Mouse (Mus musculus): ENCODE results near the gene Slc35b2. TPM values are rescaled to one million over a fixed set of nuclear protein-coding genes. Genes with fewer than 3 reads are reported as not detected.

The Slc35b2 gene
- polyA plus RNA-seq, 1 experiment from 2014 or later, result 96.2 TPM

DNA sequence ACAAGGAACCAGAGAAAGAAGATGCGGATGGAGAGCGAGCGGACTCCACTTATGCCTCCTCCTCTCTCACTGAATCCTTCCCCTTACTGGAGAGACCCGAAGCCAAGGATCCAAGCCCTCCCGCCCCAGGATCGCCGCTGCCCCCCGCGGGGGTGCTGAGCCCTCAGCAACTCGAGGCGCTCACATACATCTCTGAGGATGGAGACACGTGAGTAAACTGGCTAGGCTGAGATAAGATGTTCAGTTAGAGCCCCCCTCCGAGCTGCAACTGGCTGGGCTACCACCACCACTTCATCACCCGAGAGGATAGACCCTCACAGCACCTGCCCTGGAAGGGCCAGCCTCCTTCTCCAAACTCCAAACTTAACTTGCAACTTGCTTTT, 7.6 kb upstream of the Slc35b2 start:
- Histone ChIP-seq H3K9ac (ENCODE audit: low read depth, low read length) (peak overlapping the region; percentile 68), H3K4me1 (ENCODE audit: control insufficient read depth, insufficient read depth, low read depth, low read length) (peaks cover 15% of the 10 kb centered on the region), H3K4me2 (ENCODE audit: low read length) (peak overlapping the region; percentile 89), H3K27ac (ENCODE audit: low read depth, low read length) (no peak overlapping the region), H3K27me3 (replicated peaks; ENCODE audit: control insufficient read depth, insufficient read depth, low read length) (peaks cover 2% of the 10 kb centered on the region), H3K36me3 (ENCODE audit: control insufficient read depth, insufficient read depth, low read length) (no peaks in the 10 kb centered on the region), H3K4me3 (ENCODE audit: low read length) (peak overlapping the region; percentile 74), H3K9me3 (ENCODE audit: control insufficient read depth, low read length) (no peaks in the 10 kb centered on the region)
- ATAC-seq, result no peak
- 1% methylated on average over 14 of the region's 14 CpGs for WGBS

- Histone ChIP-seq H3K4me1 (ENCODE audit: control insufficient read depth, insufficient read depth, low read depth, low read length) (peaks cover 15% of the 10 kb centered on the region), H3K4me2 (ENCODE audit: low read length) (peak overlapping the region; percentile 89), H3K36me3 (ENCODE audit: control insufficient read depth, insufficient read depth, low read length) (no peaks in the 10 kb centered on the region), H3K4me3 (ENCODE audit: low read length) (peak overlapping the region; percentile 74), H3K27me3 (replicated peaks; ENCODE audit: control insufficient read depth, insufficient read depth, low read length) (peaks cover 2% of the 10 kb centered on the region), H3K9me3 (ENCODE audit: control insufficient read depth, low read length) (no peaks in the 10 kb centered on the region), H3K9ac (ENCODE audit: low read depth, low read length) (peak overlapping the region; percentile 68; the same call in 1 of the 2 replicates), H3K27ac (ENCODE audit: low read depth, low read length) (no peak overlapping the region)
- ATAC-seq, result no peak
- WGBS, result 75% methylated on average over 3 of the region's 3 CpGs
Observed at GRCm38 (mm10) chr17:45556514-45557245, 7.0 kb upstream of the Slc35b2 start.

DNA sequence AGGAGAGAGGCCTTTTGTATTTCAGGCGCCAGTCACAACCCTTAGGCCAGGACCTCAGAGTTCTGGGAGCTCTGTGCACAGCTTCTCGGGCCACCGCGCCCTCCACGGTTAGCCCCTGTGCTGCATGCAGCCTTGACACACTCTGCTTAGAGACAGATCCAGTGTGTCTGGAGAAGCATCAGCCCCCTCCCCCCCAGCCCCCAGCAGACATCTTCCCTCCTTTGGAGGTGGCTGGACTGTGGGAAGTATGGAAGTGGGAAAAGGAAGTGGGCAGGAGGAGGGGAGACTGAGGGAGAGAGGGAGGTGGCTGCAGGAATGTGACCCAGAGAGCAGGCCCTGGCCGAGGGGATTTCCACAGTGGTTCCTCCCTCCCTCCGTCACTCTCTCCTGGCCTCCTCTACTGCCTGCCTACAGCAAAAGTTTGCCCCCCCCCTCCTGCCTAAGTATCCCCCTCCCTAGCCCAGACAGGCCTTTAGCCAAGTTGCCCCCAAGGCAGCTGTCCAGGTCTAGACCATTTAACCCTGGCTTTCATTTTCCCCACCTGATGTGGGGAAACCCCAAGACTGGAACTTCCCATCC, 6.3 kb upstream of the Slc35b2 start:
- Histone ChIP-seq H3K4me2 (ENCODE audit: low read length) (no peak overlapping the region; the same call in 1 of the 2 replicates), H3K9ac (ENCODE audit: low read depth, low read length) (no peak overlapping the region; the same call in none of the 2 replicates), H3K27me3 (replicated peaks; ENCODE audit: control insufficient read depth, insufficient read depth, low read length) (peaks cover 2% of the 10 kb centered on the region), H3K4me1 (ENCODE audit: control insufficient read depth, insufficient read depth, low read depth, low read length) (peaks cover 11% of the 10 kb centered on the region), H3K9me3 (ENCODE audit: control insufficient read depth, low read length) (no peaks in the 10 kb centered on the region), H3K36me3 (ENCODE audit: control insufficient read depth, insufficient read depth, low read length) (no peaks in the 10 kb centered on the region), H3K4me3 (ENCODE audit: low read length) (no peak overlapping the region), H3K27ac (ENCODE audit: low read depth, low read length) (no peak overlapping the region)
- ATAC-seq, result no peak
- 69% methylated on average over 6 of the region's 7 CpGs for WGBS

- Histone ChIP-seq H3K27me3 (replicated peaks; ENCODE audit: control insufficient read depth, insufficient read depth, low read length) (peaks cover 2% of the 10 kb centered on the region), H3K27ac (ENCODE audit: low read depth, low read length) (no peak overlapping the region), H3K4me2 (ENCODE audit: low read length) (no peak overlapping the region; the same call in 1 of the 2 replicates), H3K9ac (ENCODE audit: low read depth, low read length) (peak overlapping the region; percentile 29; the same call in 1 of the 2 replicates), H3K36me3 (ENCODE audit: control insufficient read depth, insufficient read depth, low read length) (no peaks in the 10 kb centered on the region), H3K4me1 (ENCODE audit: control insufficient read depth, insufficient read depth, low read depth, low read length) (peaks cover 11% of the 10 kb centered on the region), H3K9me3 (ENCODE audit: control insufficient read depth, low read length) (no peaks in the 10 kb centered on the region), H3K4me3 (ENCODE audit: low read length) (no peak overlapping the region)
- 71% methylated on average over 16 of the region's 16 CpGs for WGBS
- no peak for ATAC-seq
Observed at GRCm38 (mm10) chr17:45557998-45558862, 5.4 kb upstream of the Slc35b2 start.

GRCm38 (mm10) chr17:45559732-45560525, 3.7 kb upstream of the Slc35b2 start:
- Histone ChIP-seq H3K36me3 (ENCODE audit: control insufficient read depth, insufficient read depth, low read length) (no peaks in the 10 kb centered on the region), H3K4me2 (ENCODE audit: low read length) (no peak overlapping the region), H3K9me3 (ENCODE audit: control insufficient read depth, low read length) (no peaks in the 10 kb centered on the region), H3K27me3 (replicated peaks; ENCODE audit: control insufficient read depth, insufficient read depth, low read length) (peaks cover 2% of the 10 kb centered on the region), H3K27ac (ENCODE audit: low read depth, low read length) (no peak overlapping the region), H3K4me3 (ENCODE audit: low read length) (no peak overlapping the region), H3K9ac (ENCODE audit: low read depth, low read length) (no peak overlapping the region), H3K4me1 (ENCODE audit: control insufficient read depth, insufficient read depth, low read depth, low read length) (peaks cover 17% of the 10 kb centered on the region)
- WGBS, result 87% methylated on average over 15 of the region's 15 CpGs
- ATAC-seq, result no peak

GRCm38 (mm10) chr17:45563216-45563615, 458 bp upstream of the Slc35b2 start:
- no peaks in the 10 kb centered on the region for H3K9me3 ChIP-seq (ENCODE audit: control insufficient read depth, low read length)
- H3K9ac ChIP-seq (ENCODE audit: low read depth, low read length), result no peak overlapping the region
- H3K27ac ChIP-seq (ENCODE audit: low read depth, low read length), result no peak overlapping the region
- no peak overlapping the region; the same call in 1 of the 2 replicates for H3K4me2 ChIP-seq (ENCODE audit: low read length)
- 80% methylated on average over 12 of the region's 12 CpGs for WGBS
- ATAC-seq, result no peak
- H3K4me3 ChIP-seq (ENCODE audit: low read length), result no peak overlapping the region
- H3K4me1 ChIP-seq (ENCODE audit: control insufficient read depth, insufficient read depth, low read depth, low read length), result peaks cover 10% of the 10 kb centered on the region
- peaks cover 15% of the 10 kb centered on the region for H3K36me3 ChIP-seq (ENCODE audit: control insufficient read depth, insufficient read depth, low read length)
- H3K27me3 ChIP-seq (replicated peaks; ENCODE audit: control insufficient read depth, insufficient read depth, low read length), result no peaks in the 10 kb centered on the region

GRCm38 (mm10) chr17:45564531-45565084, 934 bp downstream of the Slc35b2 start:
- H3K4me1 ChIP-seq (ENCODE audit: control insufficient read depth, insufficient read depth, low read depth, low read length), result peaks cover 10% of the 10 kb centered on the region
- peak overlapping the region; percentile 66 for H3K4me3 ChIP-seq (ENCODE audit: low read length)
- peaks cover 29% of the 10 kb centered on the region for H3K36me3 ChIP-seq (ENCODE audit: control insufficient read depth, insufficient read depth, low read length)
- H3K4me2 ChIP-seq (ENCODE audit: low read length), result peak overlapping the region; percentile 84
- H3K9me3 ChIP-seq (ENCODE audit: control insufficient read depth, low read length), result no peaks in the 10 kb centered on the region
- H3K27ac ChIP-seq (ENCODE audit: low read depth, low read length), result peak overlapping the region; percentile 85
- peak overlapping the region; percentile 75 for H3K9ac ChIP-seq (ENCODE audit: low read depth, low read length)
- H3K27me3 ChIP-seq (replicated peaks; ENCODE audit: control insufficient read depth, insufficient read depth, low read length), result no peaks in the 10 kb centered on the region
- WGBS, result 7% methylated on average over 18 of the region's 18 CpGs
- ATAC-seq, result peak; percentile 0; the same call in 1 of the 2 replicates

- H3K4me2 ChIP-seq (ENCODE audit: low read length), result peak overlapping the region; percentile 84
- H3K4me1 ChIP-seq (ENCODE audit: control insufficient read depth, insufficient read depth, low read depth, low read length), result peaks cover 10% of the 10 kb centered on the region
- ATAC-seq, result no peak
- peaks cover 34% of the 10 kb centered on the region for H3K36me3 ChIP-seq (ENCODE audit: control insufficient read depth, insufficient read depth, low read length)
- WGBS, result 93% methylated on average over 11 of the region's 11 CpGs
- no peaks in the 10 kb centered on the region for H3K27me3 ChIP-seq (replicated peaks; ENCODE audit: control insufficient read depth, insufficient read depth, low read length)
- no peaks in the 10 kb centered on the region for H3K9me3 ChIP-seq (ENCODE audit: control insufficient read depth, low read length)
- H3K4me3 ChIP-seq (ENCODE audit: low read length), result peak overlapping the region; percentile 66
- H3K27ac ChIP-seq (ENCODE audit: low read depth, low read length), result no peak overlapping the region
- peak overlapping the region; percentile 75 for H3K9ac ChIP-seq (ENCODE audit: low read depth, low read length)
Observed at GRCm38 (mm10) chr17:45565103-45565502, 1.4 kb downstream of the Slc35b2 start.
